Mouse (Mus musculus): Measurements from ENCODE around the gene Rad18.

Gene Rad18

DNA sequence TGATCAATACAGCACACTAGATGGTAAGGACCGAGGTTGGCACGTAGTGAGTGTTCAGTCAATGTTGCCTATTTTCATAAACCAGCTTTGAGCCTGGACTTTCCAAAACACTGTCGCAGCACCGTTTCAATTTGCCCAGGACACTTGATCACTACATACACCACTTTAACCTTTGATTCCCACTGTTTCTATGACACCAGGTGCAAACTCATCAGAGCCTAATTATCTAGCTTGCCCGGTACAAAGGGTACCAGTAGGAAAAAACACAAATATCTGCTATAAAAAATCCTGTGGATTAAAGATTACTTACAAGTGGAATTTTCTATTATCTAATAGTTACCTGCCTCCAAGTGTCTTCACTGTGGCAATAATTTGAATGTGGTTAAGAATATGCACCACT, 64.4 kb downstream of the Rad18 start:
- DNase-seq: no peak

DNA sequence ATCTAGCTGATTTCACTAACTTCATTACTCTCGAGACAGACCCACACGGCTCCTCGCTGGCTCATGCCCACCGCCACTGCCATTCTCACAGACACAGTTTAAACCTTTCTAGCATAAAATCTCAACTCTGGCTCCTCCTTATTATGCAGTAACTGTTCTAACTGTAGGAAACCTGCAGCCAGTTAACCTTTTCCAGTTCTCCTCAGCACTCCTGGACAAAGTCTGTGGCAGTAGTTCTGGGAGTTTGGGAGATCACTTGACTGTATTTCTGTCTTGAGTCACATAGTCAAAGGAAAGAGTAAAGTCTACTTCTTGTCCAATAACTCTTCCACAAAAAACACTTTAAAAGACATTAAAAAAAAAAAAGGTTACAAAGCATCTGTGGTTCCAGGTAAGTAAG, 66.2 kb downstream of the Rad18 start:
- DNase-seq: no peak

DNA sequence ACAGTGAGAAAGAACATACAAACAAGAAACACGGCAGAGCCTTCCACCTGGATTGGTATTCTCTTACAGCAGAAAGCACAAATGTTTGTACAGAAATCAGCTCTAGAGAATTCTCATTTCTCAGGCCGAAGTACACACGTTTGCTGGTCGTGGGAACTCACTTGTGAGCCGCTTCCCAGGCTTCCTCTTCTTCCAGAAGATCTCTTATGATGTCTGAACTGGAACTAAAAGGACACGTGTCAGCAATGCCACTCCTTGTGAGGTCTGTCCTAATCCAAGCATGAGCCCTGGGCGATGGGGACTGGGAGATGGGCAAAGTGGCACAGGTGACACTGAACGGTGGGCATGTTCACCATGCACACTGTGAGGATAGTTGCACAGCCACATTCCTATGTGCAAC, 68.2 kb downstream of the Rad18 start:
- DNase-seq: no peak

DNA sequence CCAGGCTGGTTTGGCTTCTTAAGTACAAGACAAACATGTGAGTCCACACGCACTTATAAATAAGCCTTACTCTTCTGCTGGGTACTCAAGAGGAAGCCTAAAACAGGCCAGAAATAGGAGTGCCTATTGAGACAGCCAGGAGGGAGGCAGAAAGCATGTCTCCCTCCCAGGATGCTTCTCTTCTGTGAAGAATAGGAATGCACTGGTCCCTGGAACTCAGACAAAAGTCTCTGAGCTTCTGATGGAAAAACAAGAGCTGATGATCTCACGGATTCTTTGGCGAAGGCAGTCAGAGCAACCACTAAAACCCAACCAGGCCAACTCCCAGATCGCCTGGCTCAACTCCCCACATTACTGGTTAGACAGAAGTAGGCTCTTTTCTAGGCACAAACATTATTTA, 74.2 kb downstream of the Rad18 start:
- DNase-seq: no peak

DNA sequence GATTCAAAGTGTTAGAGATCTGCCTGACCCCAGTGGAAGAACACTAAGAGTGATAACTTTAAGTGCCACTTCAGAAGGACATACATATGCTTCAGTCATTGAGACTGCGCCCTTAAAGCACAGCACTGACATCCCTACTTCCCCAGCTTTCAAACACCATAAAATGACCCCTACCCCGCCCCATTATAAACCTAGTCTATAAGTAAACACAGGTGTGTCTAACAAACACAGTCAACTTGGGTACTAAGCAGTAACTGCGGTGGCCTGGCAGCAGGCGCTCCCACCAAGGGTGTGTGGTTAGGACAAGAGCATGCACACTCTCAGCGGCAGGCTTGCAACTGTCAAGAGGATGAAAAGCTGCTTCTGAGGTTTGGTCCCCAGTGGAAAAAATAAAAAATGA, 76.5 kb downstream of the Rad18 start:
- DNase-seq: no peak

DNA sequence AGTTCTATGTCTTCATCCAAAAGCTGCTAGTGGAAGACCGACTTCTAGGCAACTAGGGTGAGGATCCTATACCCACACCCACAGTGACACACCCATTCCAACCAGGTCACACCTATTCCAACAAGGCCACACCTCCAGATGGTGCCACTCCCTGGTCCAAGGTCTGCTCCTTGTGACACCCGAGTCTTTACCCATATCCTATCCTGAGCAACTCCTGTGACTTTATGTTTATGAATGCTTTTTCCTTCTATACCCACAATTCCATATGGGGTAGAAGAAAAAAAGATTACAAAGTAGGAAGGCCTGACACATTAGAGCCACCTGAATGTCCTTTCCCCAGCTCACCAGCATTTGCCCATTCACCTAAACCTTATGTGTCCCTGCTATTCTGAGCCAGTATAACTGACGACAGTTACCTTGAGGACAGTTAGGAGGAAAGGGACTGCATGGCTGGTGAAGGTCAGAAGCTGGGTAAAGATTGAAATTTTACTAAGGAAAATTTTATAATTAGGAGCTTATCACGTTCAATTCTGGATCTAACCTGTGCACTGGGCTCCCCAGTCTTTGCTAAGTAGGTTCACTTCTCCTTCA, 78.7 kb downstream of the Rad18 start:
- no peak for DNase-seq

GRCm38 (mm10) chr6:112609027-112609426, 87.5 kb downstream of the Rad18 start:
- DNase-seq: no peak

DNA sequence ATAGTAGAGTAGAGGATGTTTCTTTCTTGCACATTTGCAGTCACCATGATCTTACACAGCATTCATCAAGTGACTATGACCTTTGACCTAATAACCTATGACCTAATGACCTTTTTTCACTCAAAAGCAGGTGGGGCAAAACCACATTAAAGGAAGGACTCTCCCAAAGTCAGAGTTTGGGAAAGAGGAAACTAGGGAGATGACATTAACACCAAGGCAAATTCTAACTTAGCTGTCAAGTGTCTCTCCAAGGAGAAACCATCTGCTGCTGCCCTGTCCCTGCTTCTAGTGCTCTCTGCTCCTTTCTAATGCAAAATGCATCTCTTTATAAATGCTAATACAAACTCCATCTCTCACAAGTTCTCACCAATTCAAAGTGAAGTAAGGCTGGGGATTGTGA, 92.6 kb downstream of the Rad18 start:
- no peak for DNase-seq

- no peak for DNase-seq
Observed at GRCm38 (mm10) chr6:112594971-112595370, 101.5 kb downstream of the Rad18 start.

- no peak for DNase-seq
Observed at GRCm38 (mm10) chr6:112587912-112588311, 108.6 kb downstream of the Rad18 start.

DNA sequence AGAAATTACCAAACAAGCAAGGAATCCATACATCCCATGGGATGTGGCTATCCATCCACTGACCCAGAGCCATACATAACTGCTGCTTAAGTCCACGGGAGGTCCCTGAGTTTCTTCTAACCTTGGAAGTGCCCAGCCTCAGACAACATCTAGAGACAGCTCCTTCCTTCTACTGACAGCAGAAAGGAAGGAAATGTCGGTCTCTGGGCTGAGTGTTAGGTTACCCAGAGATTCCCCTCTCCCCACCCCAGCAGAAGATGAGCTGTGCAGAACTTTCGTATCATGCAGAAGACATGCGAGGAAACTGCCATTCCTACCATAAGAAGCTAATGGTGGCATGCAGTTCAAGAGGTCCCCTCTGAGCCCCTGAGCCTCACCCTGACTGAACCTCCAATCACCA, 109.5 kb downstream of the Rad18 start:
- DNase-seq: no peak

GRCm38 (mm10) chr6:112584961-112585360, 111.5 kb downstream of the Rad18 start:
- DNase-seq: no peak

DNA sequence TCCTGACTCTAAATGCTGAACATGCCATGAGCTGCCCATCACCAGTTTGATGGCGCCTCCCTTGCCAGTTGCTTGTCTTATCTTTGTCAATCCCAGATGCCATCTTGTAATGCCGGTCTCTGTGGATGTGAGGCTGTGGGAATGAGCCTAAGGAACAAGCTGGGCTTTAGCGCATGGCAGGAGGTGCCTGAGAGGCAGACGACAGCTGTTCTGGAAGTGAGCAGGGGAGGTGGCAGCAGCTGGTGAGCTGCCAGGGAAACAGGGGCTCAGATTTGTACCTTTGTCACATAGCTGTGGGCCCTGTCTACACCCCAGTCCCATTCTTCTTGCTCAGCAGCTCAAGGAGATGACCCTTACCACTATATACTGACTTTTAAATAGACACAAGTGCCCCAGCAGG, 114.5 kb downstream of the Rad18 start:
- DNase-seq: no peak

DNA sequence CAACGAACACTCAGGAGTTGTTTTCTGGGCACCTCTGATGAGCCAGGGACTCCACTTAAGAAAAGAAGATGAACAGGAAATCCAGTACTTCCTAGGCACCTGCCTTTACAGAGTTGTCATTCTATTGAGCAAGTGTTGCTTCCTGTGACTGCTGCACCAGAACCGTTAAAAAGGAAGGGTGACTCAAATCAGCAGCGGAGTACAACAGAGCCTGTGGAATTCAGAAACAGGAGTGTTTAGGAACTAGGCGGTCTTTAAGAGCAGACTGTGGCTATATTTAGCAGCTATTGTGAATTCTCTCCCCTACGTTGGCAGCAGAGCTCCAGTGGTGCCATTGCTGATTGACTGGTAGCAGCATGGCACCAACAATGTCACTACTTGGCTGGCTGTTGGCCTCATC, 119.3 kb downstream of the Rad18 start:
- DNase-seq: no peak

GRCm38 (mm10) chr6:112574558-112574957, 121.9 kb downstream of the Rad18 start:
- DNase-seq: no peak

DNA sequence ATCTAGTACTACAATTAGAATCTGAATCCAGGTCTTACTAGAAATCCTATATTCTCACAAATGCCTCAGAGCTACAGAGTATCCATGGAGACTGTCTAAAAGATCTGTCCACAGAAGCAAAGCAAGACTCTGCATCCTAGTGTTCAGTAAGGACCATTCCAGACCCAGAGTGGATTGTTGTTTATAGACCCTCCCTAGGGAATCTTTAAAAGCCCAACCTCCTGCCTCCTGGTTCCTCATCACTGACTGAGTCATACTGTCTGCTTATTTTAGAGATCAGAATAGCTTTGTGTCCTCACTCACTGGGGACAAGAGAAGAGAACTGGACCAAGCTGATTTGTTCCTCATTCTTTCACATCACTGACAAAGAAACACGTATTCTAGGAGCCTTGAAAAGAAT, 126.1 kb downstream of the Rad18 start:
- DNase-seq: no peak
